Mouse (Mus musculus): ENCODE measurements at regions not wholly inside any gene's neighbourhood (a gene's known extent, or its start where the extent isn't known, plus 50 kb on each side); places are given as distances from the start of the nearest gene placed in this dataset.

GRCm38 (mm10) chr3:120217710-120218109 is 433.4 kb upstream of the Ptbp2 start:
- Histone ChIP-seq H3K36me3 (replicated peaks) (no peaks in the 10 kb centered on the region), H3K4me3 (no peak overlapping the region), H3K27me3 (replicated peaks; ENCODE audit: low read depth, poor library complexity, severe bottlenecking) (no peaks in the 10 kb centered on the region), H3K9me3 (no peaks in the 10 kb centered on the region), H3K4me1 (peaks cover 10% of the 10 kb centered on the region), H3K27ac (replicated peaks) (no peak overlapping the region)
- no peak for DNase-seq (ENCODE audit: low spot score)
- WGBS = 65% methylated on average over 3 of the region's 3 CpGs

- no peaks in the 10 kb centered on the region for H3K9me3 ChIP-seq
- WGBS = 78% methylated on average over 12 of the region's 12 CpGs
- H3K27ac ChIP-seq (replicated peaks) = no peak overlapping the region
- DNase-seq (ENCODE audit: low spot score) = no peak
- H3K4me3 ChIP-seq = no peak overlapping the region
- H3K36me3 ChIP-seq (replicated peaks) = no peaks in the 10 kb centered on the region
- no peaks in the 10 kb centered on the region for H3K27me3 ChIP-seq (replicated peaks; ENCODE audit: low read depth, poor library complexity, severe bottlenecking)
- H3K4me1 ChIP-seq = peaks cover 10% of the 10 kb centered on the region
Measured at GRCm38 (mm10) chr3:120214616-120215250, 430.5 kb upstream of the Ptbp2 start.

GRCm38 (mm10) chr3:120199403-120199802 is 415.1 kb upstream of the Ptbp2 start:
- DNase-seq (ENCODE audit: low spot score) = no peak
- 96% methylated on average over 2 of the region's 2 CpGs for WGBS
- no peaks in the 10 kb centered on the region for H3K4me1 ChIP-seq
- H3K27me3 ChIP-seq (replicated peaks; ENCODE audit: low read depth, poor library complexity, severe bottlenecking) = no peaks in the 10 kb centered on the region
- no peak overlapping the region for H3K4me3 ChIP-seq
- no peaks in the 10 kb centered on the region for H3K36me3 ChIP-seq (replicated peaks)
- H3K9me3 ChIP-seq = no peaks in the 10 kb centered on the region
- no peak overlapping the region for H3K27ac ChIP-seq (replicated peaks)

- 77% methylated on average over 3 of the region's 3 CpGs for WGBS
- Histone ChIP-seq H3K36me3 (replicated peaks) (no peaks in the 10 kb centered on the region), H3K4me3 (no peak overlapping the region), H3K27me3 (replicated peaks; ENCODE audit: low read depth, poor library complexity, severe bottlenecking) (no peaks in the 10 kb centered on the region), H3K27ac (replicated peaks) (no peak overlapping the region), H3K4me1 (peaks cover 14% of the 10 kb centered on the region), H3K9me3 (no peaks in the 10 kb centered on the region)
- DNase-seq (ENCODE audit: low spot score) = no peak
Measured at GRCm38 (mm10) chr3:120194501-120194900, 410.2 kb upstream of the Ptbp2 start.

- Histone ChIP-seq H3K27ac (replicated peaks) (no peak overlapping the region), H3K9me3 (no peaks in the 10 kb centered on the region), H3K27me3 (replicated peaks; ENCODE audit: low read depth, poor library complexity, severe bottlenecking) (no peaks in the 10 kb centered on the region), H3K4me3 (no peak overlapping the region), H3K4me1 (peaks cover 14% of the 10 kb centered on the region), H3K36me3 (replicated peaks) (no peaks in the 10 kb centered on the region)
- DNase-seq (ENCODE audit: low spot score) = peak; percentile 66
- 46% methylated on average over 15 of the region's 15 CpGs for WGBS
Measured at GRCm38 (mm10) chr3:120192439-120193326, 408.4 kb upstream of the Ptbp2 start.

GRCm38 (mm10) chr3:120189606-120190005 is 405.3 kb upstream of the Ptbp2 start:
- H3K9me3 ChIP-seq = no peaks in the 10 kb centered on the region
- H3K27ac ChIP-seq (replicated peaks) = no peak overlapping the region
- H3K4me3 ChIP-seq = no peak overlapping the region
- no peaks in the 10 kb centered on the region for H3K36me3 ChIP-seq (replicated peaks)
- no peak for DNase-seq (ENCODE audit: low spot score)
- peaks cover 14% of the 10 kb centered on the region for H3K4me1 ChIP-seq
- H3K27me3 ChIP-seq (replicated peaks; ENCODE audit: low read depth, poor library complexity, severe bottlenecking) = no peaks in the 10 kb centered on the region
- WGBS = 93% methylated on average over 1 of the region's 1 CpGs

- H3K9me3 ChIP-seq = no peaks in the 10 kb centered on the region
- 88% methylated on average over 5 of the region's 5 CpGs for WGBS
- no peaks in the 10 kb centered on the region for H3K36me3 ChIP-seq (replicated peaks)
- no peaks in the 10 kb centered on the region for H3K27me3 ChIP-seq (replicated peaks; ENCODE audit: low read depth, poor library complexity, severe bottlenecking)
- no peak overlapping the region for H3K27ac ChIP-seq (replicated peaks)
- DNase-seq (ENCODE audit: low spot score) = no peak
- no peak overlapping the region for H3K4me3 ChIP-seq
- no peaks in the 10 kb centered on the region for H3K4me1 ChIP-seq
Measured at GRCm38 (mm10) chr3:120180931-120181610, 396.8 kb upstream of the Ptbp2 start.

GRCm38 (mm10) chr3:120175632-120176031 is 391.4 kb upstream of the Ptbp2 start:
- no peak overlapping the region for H3K4me3 ChIP-seq
- DNase-seq (ENCODE audit: low spot score) = no peak
- WGBS = 60% methylated on average over 2 of the region's 2 CpGs
- H3K27ac ChIP-seq (replicated peaks) = no peak overlapping the region
- no peaks in the 10 kb centered on the region for H3K9me3 ChIP-seq
- no peaks in the 10 kb centered on the region for H3K36me3 ChIP-seq (replicated peaks)
- H3K27me3 ChIP-seq (replicated peaks; ENCODE audit: low read depth, poor library complexity, severe bottlenecking) = no peaks in the 10 kb centered on the region
- no peaks in the 10 kb centered on the region for H3K4me1 ChIP-seq
